Mouse (Mus musculus) MEL (cell line): ENCODE measurements around the gene Slc5a10. TPM values are rescaled to one million over a fixed set of nuclear protein-coding genes. Genes with fewer than 3 reads are reported as not detected.

ENCODE experiments used
- DNase-seq: peaks from one replicate; pipeline ENCODE4 v3.0.0; 2011; ENCODE audit warnings: low read depth, low spot score
- H3K27ac ChIP-seq: 2 replicates; pipeline ENCODE4 v1.5.1; 2012; ENCODE audit warnings: low read depth, mild to moderate bottlenecking, control low read depth, low read length, moderate library complexity; ENCODE audit not compliant: control insufficient read depth
- H3K27me3 ChIP-seq, 2 experiments: fragments of 150-350 bp in 1 of 2; sonication (generic) in 1 of 2; 2 replicates each; pipeline ENCODE4 v1.6.1; 2012; ENCODE audit warnings: low read length in 2 of 2, mild to moderate bottlenecking in 2 of 2, improper control_type of control experiment in 1 of 2, moderate library complexity in 1 of 2; ENCODE audit not compliant: insufficient read depth in 2 of 2, control insufficient read depth in 1 of 2
- H3K36me3 ChIP-seq, 2 experiments: 2 replicates each; pipeline ENCODE4 v1.6.1; 2012 to 2014; ENCODE audit warnings: low read length in 2 of 2, improper control_type of control experiment in 1 of 2, inconsistent platforms in 1 of 2, mild to moderate bottlenecking in 1 of 2; ENCODE audit not compliant: insufficient read depth in 2 of 2, control insufficient read depth in 1 of 2
- H3K4me1 ChIP-seq, 2 experiments: fragments of 150-350 bp in 1 of 2; sonication (generic) in 1 of 2; 2 replicates each; pipeline ENCODE4 v1.6.1; 2012; ENCODE audit warnings: low read length in 2 of 2, improper control_type of control experiment in 1 of 2, mild to moderate bottlenecking in 1 of 2; ENCODE audit not compliant: insufficient read depth in 2 of 2, control insufficient read depth in 1 of 2
- H3K4me3 ChIP-seq, 2 experiments: fragments of 150-350 bp in 1 of 2; sonication (generic) in 1 of 2; 2 replicates each; pipeline ENCODE4 v1.5.1; 2012; ENCODE audit warnings: low read depth in 2 of 2, low read length in 2 of 2, mild to moderate bottlenecking in 2 of 2, moderate library complexity in 2 of 2, control low read depth in 1 of 2, improper control_type of control experiment in 1 of 2; ENCODE audit not compliant: control insufficient read depth in 1 of 2, insufficient read depth in 1 of 2
- H3K79me2 ChIP-seq: 2 replicates; pipeline ENCODE4 v1.6.1; 2012; ENCODE audit warnings: mild to moderate bottlenecking, low read length, moderate library complexity; ENCODE audit not compliant: control insufficient read depth, poor library complexity, insufficient read depth
- H3K9ac ChIP-seq: 2 replicates; pipeline ENCODE4 v1.6.1; 2012; ENCODE audit warnings: low read depth, mild to moderate bottlenecking, control low read depth, low read length, moderate library complexity; ENCODE audit not compliant: control insufficient read depth, poor library complexity, severe bottlenecking
- H3K9me3 ChIP-seq: fragments of 150-350 bp; sonication (generic); replicated peaks from 2 replicates; pipeline ENCODE4 v1.6.1; 2012; ENCODE audit warnings: mild to moderate bottlenecking, low read length, improper control_type of control experiment, moderate library complexity; ENCODE audit not compliant: insufficient read depth
- BHLHE40 ChIP-seq: IDR thresholded peaks from 2 replicates; pipeline ENCODE4 v1.6.1; 2012; ENCODE audit warnings: low read depth, mild to moderate bottlenecking, inconsistent platforms, low read length, improper control_type of control experiment, borderline replicate concordance
- CHD1 ChIP-seq: IDR thresholded peaks from 2 replicates; pipeline ENCODE4 v1.6.1; 2012; ENCODE audit warnings: low read depth, mild to moderate bottlenecking, inconsistent platforms, low read length, improper control_type of control experiment
- CHD2 ChIP-seq: IDR thresholded peaks from 2 replicates; pipeline ENCODE4 v1.6.1; 2011; ENCODE audit warnings: low read length, improper control_type of control experiment
- EP300 ChIP-seq, 2 experiments: IDR thresholded peaks; 2 replicates each; pipeline ENCODE4 v1.6.1; 2011; ENCODE audit warnings: improper control_type of control experiment in 2 of 2, low read length in 2 of 2, low read depth in 1 of 2, mild to moderate bottlenecking in 1 of 2
- GABPA ChIP-seq: IDR thresholded peaks from 2 replicates; pipeline ENCODE4 v1.6.1; 2012; ENCODE audit warnings: low read depth, mild to moderate bottlenecking, inconsistent platforms, low read length, improper control_type of control experiment, moderate library complexity
- GATA1 ChIP-seq: IDR thresholded peaks from 2 replicates; pipeline ENCODE4 v1.6.1; 2011; ENCODE audit warnings: low read depth, low read length, improper control_type of control experiment
- HCFC1 ChIP-seq: IDR thresholded peaks from 2 replicates; pipeline ENCODE4 v1.6.1; 2012; ENCODE audit warnings: low read depth, mild to moderate bottlenecking, inconsistent platforms, low read length, improper control_type of control experiment, moderate library complexity
- JUND ChIP-seq: IDR thresholded peaks from 2 replicates; pipeline ENCODE4 v1.6.1; 2011; ENCODE audit warnings: low read depth, mild to moderate bottlenecking, improper control_type of control experiment, low read length
- POLR2A ChIP-seq, 2 experiments: IDR thresholded peaks; 2 replicates each; pipeline ENCODE4 v1.6.1; 2011 to 2012; ENCODE audit warnings: low read length in 2 of 2, mild to moderate bottlenecking in 2 of 2, control low read depth in 1 of 2, improper control_type of control experiment in 1 of 2, low read depth in 1 of 2, moderate library complexity in 1 of 2; ENCODE audit not compliant: control insufficient read depth in 1 of 2, insufficient read depth in 1 of 2, poor library complexity in 1 of 2
- POLR2AphosphoS2 ChIP-seq: IDR thresholded peaks from 2 replicates; pipeline ENCODE4 v1.6.1; 2011; ENCODE audit warnings: low read length, improper control_type of control experiment
- RAD21 ChIP-seq: IDR thresholded peaks from 2 replicates; pipeline ENCODE4 v1.6.1; 2011; ENCODE audit warnings: mild to moderate bottlenecking, low read depth, low read length, improper control_type of control experiment
- SIN3A ChIP-seq: IDR thresholded peaks from 2 replicates; pipeline ENCODE4 v1.6.1; 2012; ENCODE audit warnings: low read length, improper control_type of control experiment, inconsistent platforms
- TBP ChIP-seq: IDR thresholded peaks from 2 replicates; pipeline ENCODE4 v1.8.0; 2011; ENCODE audit warnings: low read depth, low read length, improper control_type of control experiment
- ZC3H11A ChIP-seq: IDR thresholded peaks from 2 replicates; pipeline ENCODE4 v1.6.1; 2012; ENCODE audit warnings: low read depth, mild to moderate bottlenecking, inconsistent platforms, low read length, improper control_type of control experiment
- polyA plus RNA-seq, 2 experiments: library from polyadenylated mRNA; stranded (reverse) in 1 of 2; unstranded in 1 of 2; fragments of >175 nt in 1 of 2; fragments of >200 nt in 1 of 2; gene quantifications; 2 replicates each; pipeline versions ENCODE4 v1.2.1 to v1.2.4; 2012; ENCODE audit warnings: low replicate concordance in 2 of 2, low read depth in 1 of 2; ENCODE audit not compliant: insufficient read length in 2 of 2, insufficient read depth in 1 of 2, missing spikeins in 1 of 2
- total RNA-seq: library from RNA; depleted of rRNA; stranded (reverse); fragments of 300-350 nt; gene quantifications from 2 replicates; pipeline ENCODE4 v1.2.3, GENCODE M21; 2012

Gene Slc5a10
- total and polyA plus RNA-seq, 3 experiments = 0.08 TPM; not detected in 2

GRCm38 (mm10) chr11:61683907-61684731, 36.5 kb downstream of the Slc5a10 start, which contains the start of gene Fam83g (continued):
- TF ChIP-seq TBP (0 out of 2 replicates have a peak, but pooled peaks have one; percentile 20), BHLHE40 (peak; percentile 90), EP300 (IDR thresholded peaks at IDR 0.05; ENCODE audit: low read depth in 1 of 2, low read length in 2 of 2) (no peak)
- TF ChIP-seq, all 39 proteins: peak for 14

- Histone ChIP-seq H3K9me3 (no peaks in the 10 kb centered on the region), H3K36me3 (peaks cover 0 to 3% of the 10 kb centered on the region in 2 experiments; a peak in 2 of 4 replicates), H3K4me3 (no peak overlapping the region), H3K27ac (no peak overlapping the region), H3K9ac (no peak overlapping the region), H3K27me3 (no peaks in the 10 kb centered on the region), H3K4me1 (peaks cover 3 to 8% of the 10 kb centered on the region in 2 experiments; a peak in 3 of 4 replicates), H3K79me2 (peaks cover under 1% of the 10 kb centered on the region)
- TF ChIP-seq ZC3H11A (no peak), RAD21 (no peak), CHD2 (no peak), BHLHE40 (no peak), POLR2AphosphoS2 (no peak), CHD1 (no peak)
- DNase-seq = no peak
These were observed 41.3 kb downstream of the Slc5a10 start for GRCm38 (mm10) chr11:61679091-61679866.

GRCm38 (mm10) chr11:61677709-61678108, 42.9 kb downstream of the Slc5a10 start:
- Histone ChIP-seq H3K27ac (no peak overlapping the region), H3K9ac (no peak overlapping the region), H3K9me3 (no peaks in the 10 kb centered on the region), H3K36me3 (no peaks in the 10 kb centered on the region), H3K79me2 (no peaks in the 10 kb centered on the region), H3K4me1 (no peaks in the 10 kb centered on the region), H3K27me3 (no peaks in the 10 kb centered on the region), H3K4me3 (no peak overlapping the region)
- TF ChIP-seq POLR2A (IDR thresholded peaks at IDR 0.05; ENCODE audit: control insufficient read depth in 1 of 2, insufficient read depth in 1 of 2, low read depth in 1 of 2, low read length in 2 of 2, poor library complexity in 1 of 2) = no peak
- no peak for TF ChIP-seq HCFC1
- TF ChIP-seq JUND = no peak
- no peak for TF ChIP-seq GABPA
- no peak for TF ChIP-seq SIN3A
- TF ChIP-seq GATA1 = no peak
- no peak for DNase-seq
